Mouse (Mus musculus): ENCODE measurements around the gene Cfap52.

Gene Cfap52

GRCm38 (mm10) chr11:67925000-67925399 lies 40.5 kb downstream of the Cfap52 start:
- DNase-seq = no peak

- DNase-seq = no peak
Measured at GRCm38 (mm10) chr11:67923720-67924119, 41.7 kb downstream of the Cfap52 start.

GRCm38 (mm10) chr11:67922755-67923125 lies 42.7 kb downstream of the Cfap52 start:
- peak; percentile 83 to 85 for DNase-seq

GRCm38 (mm10) chr11:67921827-67922754 lies 43.4 kb downstream of the Cfap52 start, which contains the start of gene Usp43:
Usp43 (minus strand) TSS chr11:67922153.
- peak; percentile 87 to 92 for DNase-seq

GRCm38 (mm10) chr11:67921091-67921826 lies 44.2 kb downstream of the Cfap52 start:
- peak; percentile 65 to 77 for DNase-seq

- DNase-seq = no peak
Measured at GRCm38 (mm10) chr11:67920226-67920960, 45.1 kb downstream of the Cfap52 start.

- DNase-seq = no peak
Measured at GRCm38 (mm10) chr11:67919593-67919992, 45.9 kb downstream of the Cfap52 start.

GRCm38 (mm10) chr11:67917126-67917525 lies 48.3 kb downstream of the Cfap52 start:
- no peak for DNase-seq

- no peak for DNase-seq
Measured at GRCm38 (mm10) chr11:67911074-67911473, 54.4 kb downstream of the Cfap52 start.

GRCm38 (mm10) chr11:67903756-67904155 lies 61.7 kb downstream of the Cfap52 start:
- no peak for DNase-seq

- DNase-seq = peak; percentile 78 to 87
Measured at GRCm38 (mm10) chr11:67897064-67897560, 68.3 kb downstream of the Cfap52 start.

GRCm38 (mm10) chr11:67895641-67896040 lies 69.8 kb downstream of the Cfap52 start:
- DNase-seq = no peak

- no peak for DNase-seq
Measured at GRCm38 (mm10) chr11:67888521-67888920, 76.9 kb downstream of the Cfap52 start.

- DNase-seq = no peak
Measured at GRCm38 (mm10) chr11:67885921-67886320, 79.5 kb downstream of the Cfap52 start.

All from lung, postnatal 4 days (tissue).